Mouse (Mus musculus): Measurements from ENCODE around the gene Lipe. TPM values are rescaled to one million over a fixed set of nuclear protein-coding genes. Genes with fewer than 3 reads are reported as not detected.

Lipe gene
- polyA plus RNA-seq, 1 experiment from 2014 or later = 2.5 TPM

DNA sequence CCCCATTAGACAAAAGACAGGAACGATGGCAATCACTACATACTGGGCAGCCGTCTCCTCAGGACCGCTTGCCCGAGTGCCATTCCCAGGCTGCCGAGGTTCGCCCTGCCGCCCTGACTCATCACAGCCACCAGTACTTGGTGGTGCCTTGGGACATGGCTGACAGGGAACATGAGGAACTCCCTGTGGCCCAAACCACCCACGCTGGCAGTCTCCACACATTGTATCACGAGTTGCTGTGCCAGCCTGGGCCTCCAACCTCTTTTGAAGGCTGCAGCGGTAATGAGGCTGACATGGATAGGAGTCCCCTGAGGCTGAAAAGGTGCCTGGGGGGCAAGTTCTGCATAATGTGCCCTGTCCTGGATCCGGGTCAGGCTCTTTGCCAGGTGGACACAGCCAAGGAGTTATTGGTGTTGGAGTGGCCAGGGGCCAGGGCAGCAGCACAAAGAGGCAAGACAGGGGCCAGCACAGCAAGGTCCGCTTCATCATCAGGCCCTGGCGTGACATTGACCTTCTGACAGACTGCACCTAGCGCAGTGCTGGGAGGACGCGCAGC is 23.9 kb upstream of the Lipe start:
- WGBS = 79% methylated on average over 16 of the region's 16 CpGs
- no peak for DNase-seq (ENCODE audit: low spot score)

DNA sequence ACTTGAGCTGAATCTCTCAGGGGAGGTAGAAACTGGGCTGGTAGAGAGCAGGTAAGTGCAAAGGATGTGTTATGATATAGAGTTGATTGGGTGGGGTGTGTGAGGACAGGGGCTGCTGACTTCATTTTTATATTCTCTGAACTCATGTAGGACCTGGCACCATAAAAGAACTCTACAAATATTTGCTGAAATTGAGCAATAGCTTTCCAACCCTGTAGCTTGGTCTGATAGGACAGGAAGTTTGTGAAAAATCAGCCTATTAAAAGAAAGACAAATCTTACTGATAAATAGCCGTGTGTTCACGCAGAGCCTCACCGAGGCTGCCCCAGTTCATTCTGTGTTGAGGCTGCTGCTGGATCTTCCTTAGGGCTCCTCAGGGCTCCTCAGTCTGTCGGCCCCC is 21.4 kb upstream of the Lipe start:
- Histone ChIP-seq H3K4me1 (ENCODE audit: control insufficient read depth, insufficient read depth, low read length) (no peaks in the 10 kb centered on the region), H3K4me3 (ENCODE audit: low read depth, low read length) (no peak overlapping the region), H3K4me2 (ENCODE audit: low read depth) (no peak overlapping the region), H3K36me3 (ENCODE audit: control insufficient read depth, insufficient read depth, low read length) (no peaks in the 10 kb centered on the region), H3K27me3 (ENCODE audit: control insufficient read depth, insufficient read depth, low read length) (no peaks in the 10 kb centered on the region), H3K9me3 (ENCODE audit: control insufficient read depth, low read length) (no peaks in the 10 kb centered on the region), H3K27ac (ENCODE audit: low read depth, low read length) (no peak overlapping the region), H3K9ac (ENCODE audit: low read length) (no peak overlapping the region)
- 95% methylated on average over 4 of the region's 4 CpGs for WGBS
- DNase-seq (ENCODE audit: low spot score) = no peak
- no peak for ATAC-seq (ENCODE audit: insufficient read depth, low FRiP score, low TSS enrichment)

More for the DNA sequence above, 23.9 kb upstream of the Lipe start:
- Histone ChIP-seq H3K36me3 (ENCODE audit: control insufficient read depth, insufficient read depth, low read length) (no peaks in the 10 kb centered on the region), H3K4me3 (ENCODE audit: low read depth, low read length) (no peak overlapping the region), H3K27ac (ENCODE audit: low read depth, low read length) (no peak overlapping the region), H3K4me2 (ENCODE audit: low read depth) (no peak overlapping the region), H3K9ac (ENCODE audit: low read length) (no peak overlapping the region), H3K27me3 (ENCODE audit: control insufficient read depth, insufficient read depth, low read length) (no peaks in the 10 kb centered on the region), H3K4me1 (ENCODE audit: control insufficient read depth, insufficient read depth, low read length) (no peaks in the 10 kb centered on the region), H3K9me3 (ENCODE audit: control insufficient read depth, low read length) (no peaks in the 10 kb centered on the region)
- no peak for ATAC-seq (ENCODE audit: insufficient read depth, low FRiP score, low TSS enrichment)

DNA sequence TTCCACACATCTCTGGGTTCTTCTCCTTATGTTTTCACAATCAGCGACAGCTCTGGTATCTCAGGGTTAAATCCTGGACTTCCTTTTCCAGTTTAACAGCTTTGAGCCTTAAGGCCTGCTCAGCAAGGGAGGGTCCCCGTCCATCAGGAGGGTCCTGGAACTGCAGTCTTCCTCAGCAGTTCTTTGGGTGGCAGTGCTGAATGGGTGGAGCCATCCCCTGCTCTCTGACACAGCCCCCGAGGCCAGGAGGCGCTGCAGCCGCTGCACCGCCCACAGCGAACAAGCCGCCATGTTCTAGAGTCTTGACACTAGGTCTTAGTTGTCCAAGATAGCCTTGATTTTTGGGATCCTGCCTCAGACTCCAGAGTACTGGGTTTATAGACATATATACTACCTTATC is 21.0 kb upstream of the Lipe start:
- Histone ChIP-seq H3K27me3 (ENCODE audit: control insufficient read depth, insufficient read depth, low read length) (no peaks in the 10 kb centered on the region), H3K9ac (ENCODE audit: low read length) (no peak overlapping the region), H3K36me3 (ENCODE audit: control insufficient read depth, insufficient read depth, low read length) (no peaks in the 10 kb centered on the region), H3K4me3 (ENCODE audit: low read depth, low read length) (no peak overlapping the region), H3K4me1 (ENCODE audit: control insufficient read depth, insufficient read depth, low read length) (no peaks in the 10 kb centered on the region), H3K9me3 (ENCODE audit: control insufficient read depth, low read length) (no peaks in the 10 kb centered on the region), H3K4me2 (ENCODE audit: low read depth) (no peak overlapping the region), H3K27ac (ENCODE audit: low read depth, low read length) (no peak overlapping the region)
- 82% methylated on average over 8 of the region's 8 CpGs for WGBS
- DNase-seq (ENCODE audit: low spot score) = no peak
- no peak for ATAC-seq (ENCODE audit: insufficient read depth, low FRiP score, low TSS enrichment)

DNA sequence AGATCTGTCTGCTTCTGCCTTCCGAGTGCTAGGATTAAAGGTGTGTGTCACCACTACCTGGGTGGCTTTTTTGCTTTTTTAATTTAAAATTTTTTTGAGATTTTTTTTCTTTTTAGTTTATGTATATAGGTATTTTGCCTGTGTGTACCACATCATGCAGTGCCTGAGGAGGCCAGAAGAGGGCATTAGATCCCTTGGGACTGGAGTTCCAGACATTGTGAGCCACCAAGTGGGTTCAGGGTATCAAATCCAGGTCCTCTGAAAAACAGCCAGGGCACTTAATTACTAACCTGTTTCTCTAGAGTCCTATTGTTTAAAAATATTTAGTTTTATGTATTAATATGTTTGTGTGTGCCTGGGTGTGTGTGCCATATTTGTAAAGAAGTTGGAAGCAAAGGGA is 19.1 kb upstream of the Lipe start:
- ATAC-seq (ENCODE audit: insufficient read depth, low FRiP score, low TSS enrichment) = no peak
- no peak overlapping the region for H3K9ac ChIP-seq (ENCODE audit: low read length)
- H3K4me1 ChIP-seq (ENCODE audit: control insufficient read depth, insufficient read depth, low read length) = no peaks in the 10 kb centered on the region
- H3K27ac ChIP-seq (ENCODE audit: low read depth, low read length) = no peak overlapping the region
- 76% methylated on average over 1 of the region's 1 CpGs for WGBS
- no peak overlapping the region for H3K4me2 ChIP-seq (ENCODE audit: low read depth)
- no peak overlapping the region for H3K4me3 ChIP-seq (ENCODE audit: low read depth, low read length)
- no peak for DNase-seq (ENCODE audit: low spot score)
- H3K27me3 ChIP-seq (ENCODE audit: control insufficient read depth, insufficient read depth, low read length) = no peaks in the 10 kb centered on the region
- no peaks in the 10 kb centered on the region for H3K9me3 ChIP-seq (ENCODE audit: control insufficient read depth, low read length)
- no peaks in the 10 kb centered on the region for H3K36me3 ChIP-seq (ENCODE audit: control insufficient read depth, insufficient read depth, low read length)

DNA sequence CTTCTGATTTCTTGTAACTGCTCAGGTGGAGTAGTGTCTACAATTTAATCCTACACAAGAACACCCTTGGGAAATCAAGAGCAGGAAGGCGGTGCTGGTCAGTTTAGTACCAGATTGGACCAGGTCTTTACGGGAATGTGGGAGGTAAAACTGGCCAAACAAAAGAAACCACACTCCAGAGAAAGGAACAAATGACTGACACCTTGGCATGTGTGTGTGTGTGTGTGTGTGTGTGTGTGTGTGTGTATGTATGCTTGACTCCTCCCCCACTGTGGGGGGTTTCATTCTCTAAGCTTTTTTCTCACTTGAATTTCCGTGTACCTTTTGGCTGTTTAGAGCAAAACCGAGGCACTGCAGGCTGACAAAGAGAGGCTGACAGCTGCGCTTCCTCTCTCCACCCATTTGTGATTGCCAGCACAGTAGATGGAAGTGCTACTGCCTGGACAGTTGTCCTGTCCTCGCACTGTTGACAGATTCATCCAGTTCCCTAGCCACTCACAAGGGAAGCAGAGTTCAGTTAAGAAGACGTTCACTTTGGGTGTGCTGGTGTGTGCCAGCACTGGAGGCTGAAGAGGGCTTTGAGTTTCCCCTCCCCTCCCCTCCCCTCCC is 14.4 kb upstream of the Lipe start, which contains the start of gene Cxcl17:
TSS of gene Cxcl17 (minus strand) at position 54 of the 609 bp plus-strand sequence.
- no peaks in the 10 kb centered on the region for H3K9me3 ChIP-seq (ENCODE audit: control insufficient read depth, low read length)
- no peaks in the 10 kb centered on the region for H3K27me3 ChIP-seq (ENCODE audit: control insufficient read depth, insufficient read depth, low read length)
- H3K9ac ChIP-seq (ENCODE audit: low read length) = no peak within 1 kb of the TSS
- H3K4me2 ChIP-seq (ENCODE audit: low read depth) = no peak within 1 kb of the TSS
- no peak for ATAC-seq (ENCODE audit: insufficient read depth, low FRiP score, low TSS enrichment)
- 47% methylated on average over 7 of the region's 7 CpGs for WGBS
- H3K27ac ChIP-seq (ENCODE audit: low read depth, low read length) = no peak within 1 kb of the TSS
- H3K36me3 ChIP-seq (ENCODE audit: control insufficient read depth, insufficient read depth, low read length) = no peaks in the 10 kb centered on the region
- no peaks in the 10 kb centered on the region for H3K4me1 ChIP-seq (ENCODE audit: control insufficient read depth, insufficient read depth, low read length)
- H3K4me3 ChIP-seq (ENCODE audit: low read depth, low read length) = no peak within 1 kb of the TSS
- no peak for DNase-seq (ENCODE audit: low spot score)

DNA sequence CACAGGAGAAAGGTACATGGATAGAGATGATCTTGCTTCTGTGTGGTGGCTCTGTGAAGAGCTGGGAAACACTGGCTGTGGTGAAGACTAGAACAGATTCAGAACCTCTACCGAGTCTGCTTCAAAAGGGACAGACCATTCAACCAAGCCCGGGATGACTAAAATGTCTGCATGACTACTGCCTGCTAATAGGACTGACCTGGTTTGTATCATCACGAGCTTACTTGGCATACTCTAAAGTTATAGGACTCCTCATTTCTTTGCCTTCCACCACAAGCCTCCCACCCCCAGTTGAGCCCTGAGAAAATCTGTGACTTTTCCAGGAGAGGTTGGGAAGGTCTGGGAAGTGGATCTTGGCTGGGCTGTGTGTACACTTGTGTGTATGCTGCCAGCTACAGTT is 13.4 kb upstream of the Lipe start:
- no peak overlapping the region for H3K4me2 ChIP-seq (ENCODE audit: low read depth)
- no peaks in the 10 kb centered on the region for H3K9me3 ChIP-seq (ENCODE audit: control insufficient read depth, low read length)
- H3K4me3 ChIP-seq (ENCODE audit: low read depth, low read length) = no peak overlapping the region
- H3K9ac ChIP-seq (ENCODE audit: low read length) = no peak overlapping the region
- no peak overlapping the region for H3K27ac ChIP-seq (ENCODE audit: low read depth, low read length)
- no peaks in the 10 kb centered on the region for H3K4me1 ChIP-seq (ENCODE audit: control insufficient read depth, insufficient read depth, low read length)
- DNase-seq (ENCODE audit: low spot score) = no peak
- WGBS = 87% methylated on average over 3 of the region's 3 CpGs
- H3K36me3 ChIP-seq (ENCODE audit: control insufficient read depth, insufficient read depth, low read length) = no peaks in the 10 kb centered on the region
- no peak for ATAC-seq (ENCODE audit: insufficient read depth, low FRiP score, low TSS enrichment)
- H3K27me3 ChIP-seq (ENCODE audit: control insufficient read depth, insufficient read depth, low read length) = no peaks in the 10 kb centered on the region

DNA sequence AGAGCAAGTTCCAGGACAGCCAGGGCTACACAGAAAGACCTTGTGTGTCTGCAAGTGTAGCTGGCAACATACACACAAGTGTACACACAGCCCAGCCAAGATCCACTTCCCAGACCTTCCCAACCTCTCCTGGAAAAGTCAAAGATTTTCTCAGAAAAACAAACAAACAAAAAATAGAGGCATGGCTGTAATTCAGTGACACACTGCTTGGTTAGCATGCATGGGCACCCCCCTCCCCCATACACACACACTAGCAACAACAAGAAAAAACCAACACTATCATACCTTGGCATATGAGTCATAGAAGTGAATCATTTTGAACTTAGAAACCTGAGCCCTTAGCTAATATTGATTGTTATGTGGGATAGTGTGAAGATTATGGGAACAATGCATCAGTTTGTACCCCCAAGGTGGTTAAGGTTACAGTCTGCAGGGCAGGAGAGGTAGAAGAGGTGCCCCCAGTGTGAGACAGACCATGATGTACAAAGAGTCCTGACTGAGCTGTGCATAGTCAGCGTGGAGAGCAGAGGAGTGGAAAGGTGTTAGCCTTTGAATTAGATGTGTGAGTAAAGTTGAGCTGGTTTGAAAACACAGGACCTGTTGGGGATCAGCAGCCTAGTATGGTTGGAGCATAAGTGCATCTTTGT is 12.6 kb upstream of the Lipe start:
- WGBS = 77% methylated on average over 1 of the region's 1 CpGs
- DNase-seq (ENCODE audit: low spot score) = no peak
- Histone ChIP-seq H3K27me3 (ENCODE audit: control insufficient read depth, insufficient read depth, low read length) (no peaks in the 10 kb centered on the region), H3K36me3 (ENCODE audit: control insufficient read depth, insufficient read depth, low read length) (no peaks in the 10 kb centered on the region), H3K27ac (ENCODE audit: low read depth, low read length) (no peak overlapping the region), H3K4me1 (ENCODE audit: control insufficient read depth, insufficient read depth, low read length) (no peaks in the 10 kb centered on the region), H3K4me2 (ENCODE audit: low read depth) (no peak overlapping the region), H3K4me3 (ENCODE audit: low read depth, low read length) (no peak overlapping the region), H3K9ac (ENCODE audit: low read length) (no peak overlapping the region), H3K9me3 (ENCODE audit: control insufficient read depth, low read length) (no peaks in the 10 kb centered on the region)
- ATAC-seq (ENCODE audit: insufficient read depth, low FRiP score, low TSS enrichment) = no peak

DNA sequence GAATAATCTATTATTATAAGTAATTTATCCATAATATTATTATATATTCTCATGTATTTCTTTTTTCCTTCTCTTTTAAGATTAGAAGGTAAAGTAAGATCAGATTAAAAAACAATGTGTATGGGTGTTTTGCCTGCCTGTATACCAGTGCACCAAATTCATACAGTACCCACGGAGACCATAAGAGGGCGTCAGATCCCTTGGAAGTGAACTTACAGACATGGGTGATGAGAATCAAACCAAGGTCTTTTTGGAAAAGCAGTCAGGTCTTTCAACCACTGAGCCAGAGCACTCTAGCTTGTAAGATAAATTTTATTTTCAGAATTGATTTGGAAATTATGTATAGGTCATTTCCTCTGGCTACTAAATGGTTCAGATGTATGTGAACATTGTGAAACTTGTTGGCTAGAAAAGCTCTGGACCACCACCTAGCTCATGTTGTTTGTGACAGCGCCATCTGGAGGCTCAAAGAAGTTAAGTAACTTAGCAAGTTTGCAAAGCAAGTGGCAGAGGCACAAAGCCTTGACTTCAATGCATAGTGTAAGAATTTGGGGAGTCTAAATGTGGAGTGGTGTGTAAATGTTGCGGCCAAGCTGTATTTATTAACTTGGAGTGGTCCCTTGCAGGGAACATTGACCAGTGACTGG is 10.7 kb upstream of the Lipe start:
- no peak overlapping the region for H3K4me2 ChIP-seq (ENCODE audit: low read depth)
- H3K27ac ChIP-seq (ENCODE audit: low read depth, low read length) = no peak overlapping the region
- H3K4me3 ChIP-seq (ENCODE audit: low read depth, low read length) = no peak overlapping the region
- DNase-seq (ENCODE audit: low spot score) (no peak), ATAC-seq (ENCODE audit: insufficient read depth, low FRiP score, low TSS enrichment) (no peak)
- H3K9ac ChIP-seq (ENCODE audit: low read length) = no peak overlapping the region
- no peaks in the 10 kb centered on the region for H3K27me3 ChIP-seq (ENCODE audit: control insufficient read depth, insufficient read depth, low read length)
- H3K36me3 ChIP-seq (ENCODE audit: control insufficient read depth, insufficient read depth, low read length) = no peaks in the 10 kb centered on the region
- no peaks in the 10 kb centered on the region for H3K4me1 ChIP-seq (ENCODE audit: control insufficient read depth, insufficient read depth, low read length)
- H3K9me3 ChIP-seq (ENCODE audit: control insufficient read depth, low read length) = no peaks in the 10 kb centered on the region
- WGBS = 50% methylated on average over 4 of the region's 4 CpGs

DNA sequence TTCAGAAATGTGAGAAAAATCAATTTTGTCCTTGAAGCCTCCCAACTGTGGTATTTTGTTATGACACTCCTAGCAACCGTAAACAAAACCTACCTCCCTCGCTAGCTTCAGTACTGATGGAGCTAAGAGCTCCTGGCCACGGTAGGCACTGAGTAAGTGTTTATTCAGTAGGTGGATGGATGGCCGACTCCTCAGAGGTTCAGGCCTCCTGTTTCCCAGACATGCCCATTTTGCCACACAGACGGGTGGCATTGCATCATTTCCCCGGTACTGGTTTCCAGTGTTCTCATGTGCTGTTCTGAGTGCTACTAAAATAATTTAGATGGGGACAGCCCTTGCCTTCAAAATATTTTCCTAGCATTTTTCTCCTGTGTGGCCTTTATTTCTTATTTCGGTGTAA is 8.0 kb upstream of the Lipe start:
- Histone ChIP-seq H3K27me3 (ENCODE audit: control insufficient read depth, insufficient read depth, low read length) (no peaks in the 10 kb centered on the region), H3K4me2 (ENCODE audit: low read depth) (no peak overlapping the region), H3K4me1 (ENCODE audit: control insufficient read depth, insufficient read depth, low read length) (no peaks in the 10 kb centered on the region), H3K9ac (ENCODE audit: low read length) (no peak overlapping the region), H3K9me3 (ENCODE audit: control insufficient read depth, low read length) (no peaks in the 10 kb centered on the region), H3K4me3 (ENCODE audit: low read depth, low read length) (no peak overlapping the region), H3K27ac (ENCODE audit: low read depth, low read length) (no peak overlapping the region), H3K36me3 (ENCODE audit: control insufficient read depth, insufficient read depth, low read length) (no peaks in the 10 kb centered on the region)
- 85% methylated on average over 7 of the region's 7 CpGs for WGBS
- ATAC-seq (ENCODE audit: insufficient read depth, low FRiP score, low TSS enrichment) (no peak), DNase-seq (ENCODE audit: low spot score) (no peak)
